Mouse (Mus musculus): Measurements from ENCODE around the gene Gon4l. TPM values are rescaled to one million over a fixed set of nuclear protein-coding genes. Genes with fewer than 3 reads are reported as not detected.
"Not testable (repeated sequence)": the region's sequence is repeated elsewhere in the genome, so short reads cannot be mapped to it uniquely, and the experiment has no call there.

Gon4l gene
- polyA plus RNA-seq, 1 experiment from 2014 or later = 6.6 TPM

DNA sequence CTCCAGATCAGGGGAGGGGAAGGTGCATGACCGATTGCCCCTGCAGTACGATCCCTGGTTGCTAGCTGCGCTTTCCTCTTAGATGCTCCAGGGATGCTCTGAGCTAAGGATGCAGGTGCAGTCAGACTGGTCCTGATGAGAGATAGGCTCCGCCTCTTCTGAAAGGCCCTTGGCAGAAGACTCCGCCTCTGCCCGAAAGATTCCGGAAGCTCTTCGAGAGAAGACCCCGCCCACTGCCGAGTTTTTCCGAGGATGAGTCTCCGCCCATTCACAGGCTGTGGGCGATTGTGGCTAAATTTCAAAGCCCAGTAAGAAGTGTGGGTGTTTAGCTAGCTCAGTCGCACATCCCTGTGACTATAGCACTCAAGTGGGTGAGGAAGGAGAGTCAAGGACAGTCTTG is 2.6 kb upstream of the Gon4l start:
- not testable (repeated sequence) for H3K9me3 ChIP-seq (ENCODE audit: control insufficient read depth, low read length); H3K4me3 ChIP-seq (ENCODE audit: low read length); H3K27me3 ChIP-seq (replicated peaks; ENCODE audit: control insufficient read depth, insufficient read depth, low read length); H3K27ac ChIP-seq (ENCODE audit: low read length); H3K4me2 ChIP-seq (ENCODE audit: low read depth, low read length); H3K36me3 ChIP-seq (ENCODE audit: control insufficient read depth, insufficient read depth, low read length); H3K9ac ChIP-seq (ENCODE audit: low read depth, low read length); H3K4me1 ChIP-seq (ENCODE audit: control insufficient read depth, insufficient read depth, low read length)
- peak; percentile 19 for ATAC-seq
- 5% methylated on average over 14 of the region's 14 CpGs for WGBS

- Histone ChIP-seq H3K9me3 (ENCODE audit: control insufficient read depth, low read length) (no peaks in the 10 kb centered on the region), H3K4me1 (ENCODE audit: control insufficient read depth, insufficient read depth, low read length) (no peaks in the 10 kb centered on the region), H3K9ac (ENCODE audit: low read depth, low read length) (no peak overlapping the region), H3K36me3 (ENCODE audit: control insufficient read depth, insufficient read depth, low read length) (peaks cover under 1% of the 10 kb centered on the region; the same call in 1 of the 2 replicates), H3K4me3 (ENCODE audit: low read length) (no peak overlapping the region), H3K4me2 (ENCODE audit: low read depth, low read length) (no peak overlapping the region), H3K27ac (ENCODE audit: low read length) (no peak overlapping the region), H3K27me3 (replicated peaks; ENCODE audit: control insufficient read depth, insufficient read depth, low read length) (no peaks in the 10 kb centered on the region)
- ATAC-seq = peak; percentile 83
- 72% methylated on average over 4 of the region's 4 CpGs for WGBS
Observed at GRCm38 (mm10) chr3:88849172-88849571, 14.1 kb downstream of the Gon4l start.

DNA sequence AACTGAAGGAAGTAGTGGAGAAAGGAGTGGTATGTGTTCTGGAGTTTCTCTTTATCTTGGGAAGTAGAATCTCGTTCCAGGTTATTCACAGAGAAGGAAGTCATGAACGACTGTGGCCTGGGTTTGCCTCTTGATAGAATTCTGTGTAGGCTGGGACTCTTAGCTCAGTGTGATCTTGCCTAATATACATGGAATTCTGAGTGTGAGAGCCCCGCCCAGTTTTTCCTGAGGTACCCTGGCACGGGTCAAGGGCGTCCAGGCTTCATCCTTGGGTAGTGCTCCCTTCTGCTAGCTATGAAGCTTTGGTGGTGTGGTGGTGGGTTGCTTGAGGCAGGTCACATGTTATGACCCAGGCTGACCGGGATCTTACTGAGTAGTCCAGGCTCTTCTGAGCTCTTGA is 20.8 kb downstream of the Gon4l start:
- no peak overlapping the region for H3K4me2 ChIP-seq (ENCODE audit: low read depth, low read length)
- no peak overlapping the region for H3K9ac ChIP-seq (ENCODE audit: low read depth, low read length)
- H3K4me1 ChIP-seq (ENCODE audit: control insufficient read depth, insufficient read depth, low read length) = no peaks in the 10 kb centered on the region
- WGBS = 87% methylated on average over 6 of the region's 6 CpGs
- peaks cover 5% of the 10 kb centered on the region; the same call in 1 of the 2 replicates for H3K36me3 ChIP-seq (ENCODE audit: control insufficient read depth, insufficient read depth, low read length)
- H3K9me3 ChIP-seq (ENCODE audit: control insufficient read depth, low read length) = no peaks in the 10 kb centered on the region
- no peak overlapping the region for H3K27ac ChIP-seq (ENCODE audit: low read length)
- ATAC-seq = no peak
- no peak overlapping the region for H3K4me3 ChIP-seq (ENCODE audit: low read length)
- no peaks in the 10 kb centered on the region for H3K27me3 ChIP-seq (replicated peaks; ENCODE audit: control insufficient read depth, insufficient read depth, low read length)

- Histone ChIP-seq H3K9ac (ENCODE audit: low read depth, low read length) (no peak overlapping the region), H3K27ac (ENCODE audit: low read length) (0 out of 2 replicates have a peak overlapping the region, but pooled peaks have one; percentile 20), H3K4me2 (ENCODE audit: low read depth, low read length) (no peak overlapping the region), H3K9me3 (ENCODE audit: control insufficient read depth, low read length) (no peaks in the 10 kb centered on the region), H3K4me3 (ENCODE audit: low read length) (no peak overlapping the region), H3K27me3 (replicated peaks; ENCODE audit: control insufficient read depth, insufficient read depth, low read length) (no peaks in the 10 kb centered on the region), H3K36me3 (ENCODE audit: control insufficient read depth, insufficient read depth, low read length) (peaks cover 9% of the 10 kb centered on the region), H3K4me1 (ENCODE audit: control insufficient read depth, insufficient read depth, low read length) (no peaks in the 10 kb centered on the region)
- 69% methylated on average over 3 of the region's 3 CpGs for WGBS
- ATAC-seq = peak; percentile 94
Observed at GRCm38 (mm10) chr3:88862129-88862528, 27.1 kb downstream of the Gon4l start.

GRCm38 (mm10) chr3:88866735-88867134 is 31.7 kb downstream of the Gon4l start:
- no CpG with 5 or more reads among the region's 3 CpGs for WGBS
- H3K9ac ChIP-seq (ENCODE audit: low read depth, low read length); H3K4me2 ChIP-seq (ENCODE audit: low read depth, low read length); H3K9me3 ChIP-seq (ENCODE audit: control insufficient read depth, low read length); H3K27ac ChIP-seq (ENCODE audit: low read length); H3K4me3 ChIP-seq (ENCODE audit: low read length); H3K36me3 ChIP-seq (ENCODE audit: control insufficient read depth, insufficient read depth, low read length); ATAC-seq; H3K4me1 ChIP-seq (ENCODE audit: control insufficient read depth, insufficient read depth, low read length); H3K27me3 ChIP-seq (replicated peaks; ENCODE audit: control insufficient read depth, insufficient read depth, low read length): not testable (repeated sequence)

GRCm38 (mm10) chr3:88867177-88867576 is 32.1 kb downstream of the Gon4l start:
- ATAC-seq = peak; percentile 31; the same call in 1 of the 2 replicates
- no CpG with 5 or more reads among the region's 8 CpGs for WGBS

GRCm38 (mm10) chr3:88868449-88868848 is 33.4 kb downstream of the Gon4l start:
- H3K4me1 ChIP-seq (ENCODE audit: control insufficient read depth, insufficient read depth, low read length); H3K9me3 ChIP-seq (ENCODE audit: control insufficient read depth, low read length); H3K4me3 ChIP-seq (ENCODE audit: low read length); ATAC-seq; H3K27ac ChIP-seq (ENCODE audit: low read length); H3K9ac ChIP-seq (ENCODE audit: low read depth, low read length); H3K36me3 ChIP-seq (ENCODE audit: control insufficient read depth, insufficient read depth, low read length); H3K4me2 ChIP-seq (ENCODE audit: low read depth, low read length); H3K27me3 ChIP-seq (replicated peaks; ENCODE audit: control insufficient read depth, insufficient read depth, low read length): not testable (repeated sequence)
- no CpG with 5 or more reads among the region's 4 CpGs for WGBS

More at GRCm38 (mm10) chr3:88867177-88867576, 32.1 kb downstream of the Gon4l start:
- not testable (repeated sequence) for H3K9ac ChIP-seq (ENCODE audit: low read depth, low read length); H3K27ac ChIP-seq (ENCODE audit: low read length); H3K4me2 ChIP-seq (ENCODE audit: low read depth, low read length); H3K4me1 ChIP-seq (ENCODE audit: control insufficient read depth, insufficient read depth, low read length); H3K36me3 ChIP-seq (ENCODE audit: control insufficient read depth, insufficient read depth, low read length); H3K9me3 ChIP-seq (ENCODE audit: control insufficient read depth, low read length); H3K27me3 ChIP-seq (replicated peaks; ENCODE audit: control insufficient read depth, insufficient read depth, low read length); H3K4me3 ChIP-seq (ENCODE audit: low read length)

- not testable (repeated sequence) for H3K9ac ChIP-seq (ENCODE audit: low read depth, low read length); H3K9me3 ChIP-seq (ENCODE audit: control insufficient read depth, low read length); ATAC-seq; H3K4me3 ChIP-seq (ENCODE audit: low read length); H3K27ac ChIP-seq (ENCODE audit: low read length); H3K27me3 ChIP-seq (replicated peaks; ENCODE audit: control insufficient read depth, insufficient read depth, low read length); H3K4me2 ChIP-seq (ENCODE audit: low read depth, low read length); H3K36me3 ChIP-seq (ENCODE audit: control insufficient read depth, insufficient read depth, low read length); H3K4me1 ChIP-seq (ENCODE audit: control insufficient read depth, insufficient read depth, low read length)
- WGBS = 85% methylated on average over 4 of the region's 4 CpGs
Observed at GRCm38 (mm10) chr3:88882536-88882935, 47.5 kb downstream of the Gon4l start.

GRCm38 (mm10) chr3:88893011-88893410 is 58.0 kb downstream of the Gon4l start:
- not testable (repeated sequence) for H3K9me3 ChIP-seq (ENCODE audit: control insufficient read depth, low read length); H3K27ac ChIP-seq (ENCODE audit: low read length); H3K4me1 ChIP-seq (ENCODE audit: control insufficient read depth, insufficient read depth, low read length); H3K27me3 ChIP-seq (replicated peaks; ENCODE audit: control insufficient read depth, insufficient read depth, low read length); H3K4me3 ChIP-seq (ENCODE audit: low read length); ATAC-seq; H3K4me2 ChIP-seq (ENCODE audit: low read depth, low read length); H3K36me3 ChIP-seq (ENCODE audit: control insufficient read depth, insufficient read depth, low read length); H3K9ac ChIP-seq (ENCODE audit: low read depth, low read length)
- 92% methylated on average over 7 of the region's 7 CpGs for WGBS

GRCm38 (mm10) chr3:88904803-88905202 is 69.8 kb downstream of the Gon4l start:
- peaks cover 20% of the 10 kb centered on the region for H3K36me3 ChIP-seq (ENCODE audit: control insufficient read depth, insufficient read depth, low read length)
- no peak for ATAC-seq
- 87% methylated on average over 3 of the region's 3 CpGs for WGBS

More at GRCm38 (mm10) chr3:88904803-88905202, 69.8 kb downstream of the Gon4l start:
- Histone ChIP-seq H3K27ac (ENCODE audit: low read length) (no peak overlapping the region), H3K4me3 (ENCODE audit: low read length) (no peak overlapping the region), H3K9me3 (ENCODE audit: control insufficient read depth, low read length) (no peaks in the 10 kb centered on the region), H3K4me1 (ENCODE audit: control insufficient read depth, insufficient read depth, low read length) (no peaks in the 10 kb centered on the region), H3K9ac (ENCODE audit: low read depth, low read length) (no peak overlapping the region), H3K27me3 (replicated peaks; ENCODE audit: control insufficient read depth, insufficient read depth, low read length) (no peaks in the 10 kb centered on the region), H3K4me2 (ENCODE audit: low read depth, low read length) (no peak overlapping the region)
